Mouse (Mus musculus) cerebellum, adult 11 months (tissue): ENCODE results near the gene Ptn.

Source experiments
- DNase-seq: peaks from one replicate; pipeline ENCODE4 v3.0.0; 2022

Gene Ptn

DNA sequence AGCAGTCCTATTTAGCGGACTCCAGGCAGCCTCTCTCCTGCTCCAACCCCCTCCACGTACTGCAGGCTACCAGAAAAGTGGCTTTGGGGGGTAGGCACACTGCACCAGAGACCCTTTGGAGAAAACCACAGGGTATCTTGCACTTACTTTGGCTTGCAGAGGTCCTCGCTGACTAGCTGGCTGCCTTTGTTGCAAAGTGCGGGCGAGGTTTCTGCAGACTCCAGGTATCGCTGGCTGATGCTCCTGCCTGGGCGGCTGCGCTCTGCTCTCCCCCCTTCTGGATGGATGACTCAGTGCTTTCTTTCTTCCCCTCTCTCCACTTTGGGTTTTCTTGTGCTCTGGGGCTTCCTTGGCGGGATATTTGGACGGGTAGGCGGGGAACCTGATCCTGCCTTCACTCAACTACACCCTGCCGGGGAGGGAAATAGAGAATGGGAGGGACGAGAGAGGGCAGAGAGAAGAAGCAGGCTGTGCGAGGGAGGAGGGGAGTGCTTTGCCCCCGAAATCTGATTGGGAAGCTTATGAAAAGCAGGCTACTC, at the start of gene Ptn:
Ptn (minus strand) TSS at position 474 of the 539 bp plus-strand sequence.
- DNase-seq = peak; percentile 31

GRCm38 (mm10) chr6:36858258-36859041, 48.4 kb upstream of the Ptn start:
- no peak for DNase-seq

DNA sequence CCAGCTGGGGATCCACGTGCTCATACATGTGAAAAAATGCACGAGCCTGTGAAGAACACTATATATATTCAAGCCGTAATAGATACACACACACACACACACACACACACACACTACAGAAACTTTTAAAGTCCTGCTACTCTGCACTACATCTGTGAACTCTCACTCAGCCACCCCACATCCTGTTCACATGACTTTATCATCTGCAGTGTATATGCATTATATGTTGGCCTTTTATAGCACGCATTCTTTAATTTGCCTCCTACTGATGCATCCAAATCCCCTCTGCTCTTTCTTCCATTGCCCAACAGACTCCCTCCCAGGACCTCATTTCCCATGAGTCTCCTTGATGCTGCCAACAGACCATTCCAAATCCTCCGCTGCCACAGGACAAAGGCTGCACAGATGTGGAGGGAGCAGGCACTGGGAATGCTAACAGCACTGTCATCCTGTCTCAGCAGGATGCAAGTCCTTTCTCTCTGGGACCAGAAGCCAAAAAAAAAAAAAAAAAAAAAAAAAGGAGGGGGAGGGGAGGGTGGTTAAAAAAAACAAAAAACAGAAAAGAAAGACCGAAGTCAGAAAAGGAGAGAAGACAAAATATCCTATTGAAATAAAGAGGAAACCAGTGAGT, 47.7 kb upstream of the Ptn start:
- DNase-seq = no peak

DNA sequence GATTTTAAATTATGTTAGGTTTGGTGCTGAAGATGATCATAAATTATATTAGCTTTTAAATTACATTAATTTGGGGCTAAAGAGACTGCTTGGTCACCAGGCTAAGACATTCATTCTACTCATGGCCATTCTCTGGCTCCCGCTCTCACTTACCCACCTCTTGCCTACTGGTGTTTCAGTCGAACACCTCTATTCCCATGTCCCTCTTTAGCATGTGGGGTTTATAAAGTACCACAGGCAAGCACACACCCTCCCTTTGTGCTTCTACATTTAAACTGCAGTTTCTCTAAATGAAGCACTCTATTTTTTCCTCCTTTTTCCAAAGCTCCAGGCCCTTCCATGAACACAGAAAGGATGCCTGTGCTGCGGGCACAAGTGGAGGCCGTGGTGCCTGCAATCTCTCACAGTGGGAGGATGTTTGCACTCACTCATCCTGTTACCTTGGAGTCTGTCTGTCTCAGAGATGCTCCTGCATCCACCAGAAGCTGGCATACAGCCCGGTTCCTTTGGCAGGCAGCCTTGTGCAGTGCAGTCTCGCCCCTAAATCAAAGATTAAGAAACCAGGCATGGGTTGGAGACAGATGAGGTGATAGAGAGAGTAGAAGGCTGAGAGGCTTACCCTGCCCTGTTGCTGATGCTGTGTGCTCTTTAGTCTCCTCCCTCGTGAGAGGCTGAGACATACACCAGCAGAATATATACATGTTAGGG, 40.6 kb upstream of the Ptn start:
- peak; percentile 55 for DNase-seq

DNA sequence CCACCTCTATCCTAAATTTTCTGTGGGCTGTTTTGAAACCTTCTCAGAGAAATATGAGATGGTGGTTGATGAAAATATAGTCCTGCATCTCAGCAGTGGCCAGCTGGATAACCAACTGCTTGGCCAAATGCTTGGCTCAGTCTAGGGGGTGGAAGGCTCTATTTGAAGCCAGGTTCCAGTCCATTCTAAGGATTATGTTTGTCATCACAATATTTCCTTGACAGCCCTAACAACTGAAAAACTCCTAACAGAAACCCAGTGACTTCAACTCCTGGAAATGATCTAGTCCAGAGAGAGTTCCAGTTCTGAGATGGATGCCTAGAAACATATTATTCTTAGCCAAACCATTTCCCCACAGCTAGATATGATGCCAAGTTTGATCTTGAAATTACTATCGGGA, 35.3 kb upstream of the Ptn start:
- no peak for DNase-seq

DNA sequence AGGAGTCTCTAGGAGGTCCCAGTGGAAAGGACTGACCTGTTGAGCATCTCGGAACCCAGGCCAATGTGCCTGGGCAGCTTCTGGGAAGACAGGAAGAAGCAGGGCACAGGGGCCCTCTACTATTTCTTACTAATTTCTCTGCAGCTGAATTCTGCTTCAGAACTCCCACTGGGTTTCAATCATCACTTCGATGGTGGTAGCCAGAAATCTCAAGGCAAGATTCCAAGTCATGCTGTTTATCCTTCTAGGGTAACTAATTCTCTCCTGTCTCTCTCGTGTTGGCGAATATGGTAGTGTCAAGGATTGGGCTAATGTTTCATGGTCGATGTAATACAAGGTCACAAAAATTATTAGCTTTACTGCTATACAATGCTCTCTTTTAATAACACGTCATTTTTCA, 34.2 kb upstream of the Ptn start:
- DNase-seq = peak; percentile 54

DNA sequence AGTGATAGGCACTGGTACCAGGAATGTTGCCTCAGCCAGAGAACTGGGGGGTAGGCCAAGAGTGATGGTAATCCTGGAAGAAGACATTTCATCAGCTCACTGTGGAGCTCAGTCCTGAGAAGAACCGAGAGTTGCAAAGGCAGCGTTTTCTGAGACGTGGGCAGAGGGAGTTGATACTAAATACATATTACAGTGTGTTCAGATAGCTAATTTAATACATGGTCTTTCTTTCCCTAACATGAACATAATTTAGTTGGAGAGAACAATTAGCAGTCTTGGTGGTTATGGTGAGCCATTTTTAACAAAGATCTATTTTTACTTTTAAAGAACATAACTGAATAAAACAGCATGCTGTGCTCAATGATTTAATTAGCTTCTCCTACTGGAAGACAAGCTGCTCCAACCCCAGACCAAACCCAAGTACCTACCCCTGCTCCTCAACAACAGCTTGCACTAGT, 33.0 kb upstream of the Ptn start:
- DNase-seq = no peak

- no peak for DNase-seq
Measured at GRCm38 (mm10) chr6:36842101-36842922, 32.3 kb upstream of the Ptn start.

DNA sequence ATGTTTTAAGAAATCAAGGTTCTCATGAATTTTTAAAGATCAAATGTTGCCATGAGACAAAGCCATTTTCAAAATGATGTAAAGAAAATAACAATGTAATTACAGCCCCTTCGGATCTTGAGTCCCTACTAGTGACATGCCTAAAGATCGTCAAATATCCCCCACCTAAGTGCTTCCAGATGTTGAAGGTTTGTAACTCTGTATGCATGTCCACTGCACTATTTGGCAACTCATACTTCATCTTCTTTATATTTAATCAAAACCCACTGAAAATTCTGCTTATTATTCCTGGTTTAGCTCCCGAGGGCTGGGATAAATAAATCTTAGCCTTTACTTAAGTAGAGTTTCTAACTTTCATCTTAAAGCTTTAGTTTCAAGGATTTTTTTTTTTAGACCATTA, 31.7 kb upstream of the Ptn start:
- no peak for DNase-seq

- DNase-seq = no peak
Measured at GRCm38 (mm10) chr6:36841174-36841573, 31.2 kb upstream of the Ptn start.

DNA sequence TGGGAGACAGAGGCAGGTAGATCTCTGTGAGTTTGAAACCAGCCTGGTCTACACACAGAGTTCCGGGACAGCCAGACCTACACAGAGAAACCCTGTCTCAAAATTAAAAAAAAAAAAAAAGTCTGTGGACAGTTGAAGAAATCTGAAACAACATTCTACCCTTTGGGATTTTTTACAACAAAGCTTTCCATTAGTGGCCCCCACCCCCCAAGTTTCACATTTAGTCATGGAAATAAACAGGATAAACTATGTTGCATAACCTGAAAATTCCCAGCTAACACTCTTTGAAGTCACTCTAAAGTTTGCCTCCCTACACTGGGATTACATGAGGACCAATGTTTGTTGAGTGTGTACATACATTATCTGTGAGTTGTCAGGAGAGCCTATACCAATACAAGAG, 28.7 kb upstream of the Ptn start:
- DNase-seq = no peak

DNA sequence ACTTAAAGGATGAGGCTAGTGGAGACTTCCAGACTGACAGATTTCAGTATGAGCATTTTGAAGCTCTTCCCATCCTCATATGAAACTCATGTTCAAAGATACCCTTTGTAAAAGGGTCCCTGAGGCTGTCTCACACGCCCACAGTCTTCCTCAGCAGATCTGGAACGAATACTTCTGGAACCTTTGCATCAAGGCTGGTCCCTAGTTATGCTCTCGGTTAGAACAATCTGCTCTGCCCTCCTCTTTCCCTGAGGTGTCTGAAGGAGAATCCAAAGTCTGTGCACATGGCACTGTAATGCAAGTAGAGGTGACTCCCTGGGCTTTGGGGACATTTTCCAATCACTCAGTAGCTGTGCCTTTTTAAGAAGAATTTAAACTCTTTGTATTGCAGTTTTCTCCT, 25.3 kb upstream of the Ptn start:
- no peak for DNase-seq

- DNase-seq = no peak
Measured at GRCm38 (mm10) chr6:36834695-36835265, 24.8 kb upstream of the Ptn start.

DNA sequence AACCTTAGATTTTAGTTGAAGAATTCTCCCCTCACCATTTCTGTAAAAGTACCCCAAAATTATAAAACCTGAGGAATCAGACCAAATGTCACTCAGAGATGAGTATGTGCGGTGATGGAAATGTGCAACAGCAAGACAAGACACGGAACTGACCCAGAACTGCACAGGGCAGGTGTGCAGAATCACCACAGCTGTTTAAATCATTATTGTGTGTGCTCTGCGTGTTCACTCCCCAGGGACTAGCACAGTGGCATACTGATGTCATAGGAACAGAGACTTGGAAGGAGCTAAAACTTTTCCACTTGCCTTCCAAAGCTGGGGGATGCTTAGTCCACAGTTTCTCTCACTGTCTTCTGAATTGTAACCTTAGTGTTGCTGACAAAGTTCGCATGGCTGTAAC, 22.7 kb upstream of the Ptn start:
- no peak for DNase-seq

DNA sequence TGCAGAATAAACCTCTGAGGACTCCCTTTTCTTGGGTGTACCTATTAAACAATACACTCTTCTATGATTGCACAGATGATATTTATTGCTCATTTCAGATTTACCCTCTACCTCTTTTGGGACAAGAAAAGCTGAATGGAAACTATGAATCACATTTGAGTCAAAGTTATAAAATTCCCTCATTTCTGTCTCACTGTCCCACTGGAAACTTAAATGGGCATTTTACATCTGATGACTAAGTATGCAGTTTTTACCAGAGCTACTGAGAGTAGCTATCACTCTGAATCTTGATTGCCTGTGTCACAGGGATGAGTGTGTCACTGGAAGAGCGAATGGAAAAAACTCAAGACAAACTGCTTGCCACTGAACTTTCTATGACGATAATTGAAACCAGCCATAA, 22.2 kb upstream of the Ptn start:
- DNase-seq = no peak

DNA sequence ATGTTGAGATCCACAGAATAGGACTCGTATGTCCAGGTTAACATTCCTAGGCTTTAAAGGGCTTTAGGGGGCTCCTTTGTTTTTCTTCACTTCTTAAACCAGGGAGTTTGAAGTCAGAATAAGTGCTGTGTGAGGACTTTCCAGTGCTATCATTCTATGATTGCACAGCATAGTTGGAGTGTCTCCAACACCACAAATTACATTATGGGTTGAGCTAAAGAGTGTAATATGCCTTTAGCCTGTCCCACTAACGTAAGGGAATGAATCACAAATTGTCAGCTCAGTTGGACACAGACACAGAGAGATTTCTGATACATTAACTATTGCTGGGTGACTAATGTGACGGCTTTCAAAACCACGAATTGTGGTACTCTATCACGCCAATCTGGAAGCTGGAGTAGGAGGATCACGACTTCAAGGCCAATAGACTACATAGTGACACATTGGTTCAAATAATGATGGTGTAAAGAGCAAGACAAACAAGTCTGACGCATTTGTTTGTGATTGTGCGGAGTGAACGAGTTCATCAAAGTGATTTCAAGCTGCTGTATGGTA, 20.4 kb upstream of the Ptn start:
- DNase-seq = no peak

DNA sequence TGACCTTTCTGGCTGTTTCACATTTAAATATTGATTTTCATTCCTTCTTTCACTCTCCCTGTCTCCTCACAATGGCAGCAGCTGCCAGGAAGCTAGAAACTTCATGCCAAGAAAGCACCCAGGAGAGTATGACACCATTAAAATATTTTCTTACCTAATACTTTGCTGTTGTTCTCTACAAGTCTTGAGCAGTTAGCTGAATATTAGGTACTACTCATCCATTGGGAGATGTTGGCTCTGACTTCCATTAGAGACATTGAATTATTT, 9.7 kb upstream of the Ptn start:
- DNase-seq = no peak

DNA sequence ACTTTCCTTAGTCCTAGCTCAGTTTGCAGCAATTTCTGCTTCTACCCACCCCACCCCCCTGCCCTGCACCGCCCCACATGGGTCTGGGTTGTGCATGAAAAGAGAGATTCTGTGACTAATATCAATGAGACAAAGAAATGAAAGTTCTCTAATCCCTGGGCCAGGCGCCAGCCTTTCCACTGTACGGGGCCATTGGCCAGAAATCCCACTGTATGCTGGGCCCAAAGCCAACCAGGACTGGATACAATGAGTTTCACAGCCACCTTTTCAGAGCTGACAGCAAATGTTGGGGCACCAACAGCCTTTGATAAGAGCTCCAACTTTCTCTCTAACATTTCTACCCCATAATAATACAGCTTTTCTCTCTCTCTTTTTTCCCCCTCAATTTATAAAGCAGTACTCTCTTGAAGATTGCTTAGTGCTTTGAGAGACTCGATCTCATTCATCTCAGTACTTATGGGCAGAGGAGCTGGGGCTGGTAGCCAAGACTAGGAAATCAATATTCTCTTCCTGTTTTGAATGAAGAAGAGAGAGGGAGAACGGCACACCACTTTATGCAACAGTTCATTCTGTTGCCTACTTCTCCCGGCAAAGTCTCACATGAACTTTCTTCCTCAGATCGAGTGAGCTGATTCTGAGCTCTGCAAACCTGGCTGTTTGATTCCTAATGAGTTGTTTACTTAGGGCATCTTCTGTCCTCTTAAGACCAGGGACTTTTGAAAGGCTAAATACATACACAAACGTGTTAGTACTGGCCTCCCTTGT, 9.2 kb upstream of the Ptn start:
- DNase-seq = peak; percentile 58

- no peak for DNase-seq
Measured at GRCm38 (mm10) chr6:36818281-36819018, 8.4 kb upstream of the Ptn start.

GRCm38 (mm10) chr6:36816666-36817065, 6.6 kb upstream of the Ptn start:
- no peak for DNase-seq

- DNase-seq = no peak
Measured at GRCm38 (mm10) chr6:36815992-36816391, 6.0 kb upstream of the Ptn start.
